Mouse (Mus musculus): ENCODE results near the gene Gpatch4. TPM values are rescaled to one million over a fixed set of nuclear protein-coding genes. Genes with fewer than 3 reads are reported as not detected.

The Gpatch4 gene
- 22.9 and 25.2 TPM in 2 replicates for polyA plus RNA-seq (2014; fragmentation: Nextera tagmentation; extraction: Ambion mirVana)

DNA sequence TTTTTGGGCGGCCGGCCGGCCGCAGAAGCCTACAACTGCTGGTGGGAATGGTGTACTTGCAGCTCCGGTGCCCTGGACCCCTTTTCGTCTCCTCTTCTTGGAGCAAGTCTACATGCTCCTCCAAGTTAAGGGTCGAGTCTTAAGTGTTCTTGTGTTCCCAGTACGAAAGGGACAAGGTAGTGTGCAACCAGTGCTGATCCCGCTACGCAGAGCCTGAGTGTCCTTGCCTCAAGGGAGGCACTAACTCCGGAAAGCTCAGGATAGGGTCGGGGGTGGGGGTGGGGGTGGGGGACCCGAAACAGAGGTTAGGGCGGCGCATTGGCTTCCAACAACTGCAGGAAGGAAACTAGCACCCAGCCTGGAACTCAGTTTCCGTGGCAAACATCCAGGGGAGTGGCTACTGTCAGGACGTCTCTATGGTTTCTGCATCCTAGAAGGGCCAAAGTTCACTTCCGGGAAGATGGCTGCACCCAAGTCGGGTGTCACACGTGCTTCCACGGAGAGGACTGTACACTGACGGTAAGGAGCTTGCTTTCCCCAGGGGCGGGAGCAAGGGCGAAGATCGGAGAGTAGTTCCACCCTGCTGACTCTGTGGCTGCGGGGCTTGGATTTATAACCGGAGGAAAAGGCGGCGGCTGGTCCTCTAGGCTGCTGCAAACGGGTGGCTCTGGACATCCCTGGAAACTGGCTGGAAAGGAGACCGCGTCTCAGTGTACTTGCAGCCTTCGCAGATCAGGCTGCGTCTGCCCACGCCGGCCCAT is at the start of gene Gpatch4:
Gpatch4 (plus strand) TSS at position 448 of the 761 bp plus-strand sequence.
- Histone ChIP-seq H3K9ac (ENCODE audit: low read length) (peak within 1 kb of the TSS; percentile 63), H3K27ac (ENCODE audit: low read depth, low read length) (no peak within 1 kb of the TSS), H3K36me3 (ENCODE audit: control insufficient read depth, insufficient read depth, low read length) (no peaks in the 10 kb centered on the region), H3K9me3 (replicated peaks; ENCODE audit: control insufficient read depth, low read length) (no peaks in the 10 kb centered on the region), H3K4me2 (ENCODE audit: low read length) (peak within 1 kb of the TSS; percentile 81), H3K4me1 (ENCODE audit: control insufficient read depth, insufficient read depth, low read length) (0 out of 2 replicates have a peak, but pooled peaks cover 5% of the 10 kb centered on the region), H3K4me3 (ENCODE audit: low read depth, low read length) (peak within 1 kb of the TSS; percentile 58), H3K27me3 (replicated peaks; ENCODE audit: control insufficient read depth, insufficient read depth, low read length) (0 out of 2 replicates have a peak, but pooled peaks cover 5% of the 10 kb centered on the region)
- WGBS: 9% methylated on average over 36 of the region's 36 CpGs
- peak; percentile 99 for DNase-seq (ENCODE audit: low spot score)
- ATAC-seq: peak; percentile 97

DNA sequence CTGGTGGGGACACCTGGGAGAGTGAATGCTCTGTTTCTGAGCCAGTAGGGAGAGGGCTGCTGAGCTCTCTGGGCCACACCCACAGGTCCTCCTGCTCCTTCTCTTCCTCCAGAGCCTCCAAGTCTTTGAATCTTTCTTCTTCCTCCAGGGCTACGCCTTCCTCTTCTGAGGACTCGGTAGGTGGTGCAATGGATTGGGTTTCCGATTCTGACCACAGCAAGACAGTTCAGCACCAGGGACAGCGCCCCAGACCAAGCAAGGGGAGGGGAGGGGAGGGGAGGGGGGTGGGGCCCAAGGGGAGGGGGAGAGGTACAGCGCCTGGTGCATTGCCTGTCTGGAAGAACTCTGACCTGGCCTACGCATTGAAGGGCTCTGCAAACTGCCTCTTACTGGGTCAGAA is 49.5 kb upstream of the Gpatch4 start:
- H3K27ac ChIP-seq (ENCODE audit: low read depth, low read length): no peak overlapping the region
- H3K9me3 ChIP-seq (replicated peaks; ENCODE audit: control insufficient read depth, low read length): no peaks in the 10 kb centered on the region
- H3K4me2 ChIP-seq (ENCODE audit: low read length): no peak overlapping the region
- no peaks in the 10 kb centered on the region for H3K36me3 ChIP-seq (ENCODE audit: control insufficient read depth, insufficient read depth, low read length)
- no peak for ATAC-seq
- DNase-seq (ENCODE audit: low spot score): no peak
- H3K9ac ChIP-seq (ENCODE audit: low read length): no peak overlapping the region
- H3K4me3 ChIP-seq (ENCODE audit: low read depth, low read length): no peak overlapping the region
- peaks cover 47% of the 10 kb centered on the region for H3K27me3 ChIP-seq (replicated peaks; ENCODE audit: control insufficient read depth, insufficient read depth, low read length)
- H3K4me1 ChIP-seq (ENCODE audit: control insufficient read depth, insufficient read depth, low read length): peaks cover 8% of the 10 kb centered on the region
- WGBS: 5% methylated on average over 5 of the region's 6 CpGs

DNA sequence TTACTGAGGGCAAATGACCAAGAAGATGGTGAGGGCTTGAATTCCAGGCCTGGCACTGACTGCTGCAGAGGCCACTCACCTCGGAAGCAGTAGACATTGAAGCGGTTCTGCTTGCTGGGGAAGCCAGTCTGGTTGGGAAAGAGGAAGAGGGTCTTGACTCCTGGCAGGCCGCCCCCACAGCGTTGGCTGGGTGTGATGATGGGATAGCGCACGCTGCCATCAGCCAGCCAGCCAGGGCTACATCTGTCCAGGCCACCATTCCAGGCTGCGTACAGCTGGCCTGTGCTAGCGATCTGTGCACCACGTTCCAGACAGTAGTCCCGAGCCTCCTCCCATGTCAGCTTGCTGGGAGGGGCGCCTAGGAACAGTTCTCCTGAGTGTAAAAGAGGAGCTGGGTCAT is 47.6 kb upstream of the Gpatch4 start:
- ATAC-seq: no peak
- Histone ChIP-seq H3K27me3 (replicated peaks; ENCODE audit: control insufficient read depth, insufficient read depth, low read length) (peaks cover 66% of the 10 kb centered on the region), H3K36me3 (ENCODE audit: control insufficient read depth, insufficient read depth, low read length) (no peaks in the 10 kb centered on the region), H3K9me3 (replicated peaks; ENCODE audit: control insufficient read depth, low read length) (no peaks in the 10 kb centered on the region), H3K4me3 (ENCODE audit: low read depth, low read length) (no peak overlapping the region), H3K27ac (ENCODE audit: low read depth, low read length) (no peak overlapping the region), H3K4me1 (ENCODE audit: control insufficient read depth, insufficient read depth, low read length) (peaks cover 18% of the 10 kb centered on the region), H3K9ac (ENCODE audit: low read length) (no peak overlapping the region), H3K4me2 (ENCODE audit: low read length) (no peak overlapping the region)
- no peak for DNase-seq (ENCODE audit: low spot score)
- WGBS: 27% methylated on average over 11 of the region's 11 CpGs

DNA sequence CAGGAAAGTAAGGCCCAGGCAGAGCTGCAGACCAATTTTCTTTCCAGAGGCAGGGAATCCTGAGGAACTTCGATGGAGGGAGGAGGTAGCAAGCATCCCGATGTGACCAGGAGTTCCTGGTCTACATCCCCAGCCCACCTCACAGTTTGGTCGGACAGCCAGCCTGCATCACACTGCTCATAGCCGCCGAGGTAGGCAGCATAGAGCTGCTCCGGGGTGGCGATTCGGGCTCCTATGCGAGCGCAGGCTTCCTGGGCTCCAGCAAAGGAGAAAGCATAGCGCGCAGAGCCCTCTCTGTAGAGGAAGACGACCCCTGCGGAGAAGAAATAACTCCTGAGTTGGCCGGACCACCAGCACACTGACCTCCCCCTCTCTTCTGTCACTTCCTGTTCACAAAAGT is 46.5 kb upstream of the Gpatch4 start:
- no peak overlapping the region for H3K9ac ChIP-seq (ENCODE audit: low read length)
- H3K36me3 ChIP-seq (ENCODE audit: control insufficient read depth, insufficient read depth, low read length): no peaks in the 10 kb centered on the region
- H3K4me1 ChIP-seq (ENCODE audit: control insufficient read depth, insufficient read depth, low read length): peaks cover 21% of the 10 kb centered on the region
- H3K4me3 ChIP-seq (ENCODE audit: low read depth, low read length): no peak overlapping the region
- H3K27me3 ChIP-seq (replicated peaks; ENCODE audit: control insufficient read depth, insufficient read depth, low read length): peaks cover 76% of the 10 kb centered on the region
- H3K9me3 ChIP-seq (replicated peaks; ENCODE audit: control insufficient read depth, low read length): no peaks in the 10 kb centered on the region
- no peak overlapping the region for H3K27ac ChIP-seq (ENCODE audit: low read depth, low read length)
- DNase-seq (ENCODE audit: low spot score): no peak
- WGBS: 2% methylated on average over 15 of the region's 15 CpGs
- ATAC-seq: no peak
- H3K4me2 ChIP-seq (ENCODE audit: low read length): peak overlapping the region; percentile 59

DNA sequence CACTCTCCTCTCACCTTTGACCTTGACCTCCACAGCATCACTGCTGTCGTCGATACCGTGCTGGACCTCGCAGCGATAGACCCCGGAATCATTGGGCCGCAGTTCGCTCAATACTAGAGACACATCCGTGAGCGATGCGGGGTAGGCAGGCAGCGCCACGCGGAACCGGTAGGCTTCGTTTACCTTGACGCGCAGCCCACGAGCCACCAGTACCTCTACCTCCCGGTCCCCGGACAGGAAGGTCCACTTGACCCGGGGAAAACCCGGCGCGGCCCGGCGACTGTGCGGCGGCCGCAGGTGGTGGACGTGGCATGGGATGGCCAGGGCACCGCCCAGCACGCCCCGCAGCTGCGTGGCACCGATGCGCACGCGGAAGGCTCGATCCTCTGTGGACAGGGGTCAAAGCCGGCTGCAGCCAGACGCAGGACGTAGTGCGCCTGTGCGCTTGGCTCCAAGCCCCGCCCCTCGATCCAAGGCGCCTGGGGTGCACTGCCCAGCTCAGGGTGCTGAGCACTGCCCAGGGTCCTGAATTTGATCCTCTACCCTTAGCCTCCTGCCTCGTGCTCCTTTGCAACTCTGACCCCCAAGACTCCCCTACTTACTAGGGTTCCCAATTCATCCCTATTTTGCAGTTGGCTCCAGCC is 45.8 kb upstream of the Gpatch4 start:
- Histone ChIP-seq H3K27ac (ENCODE audit: low read depth, low read length) (no peak overlapping the region), H3K36me3 (ENCODE audit: control insufficient read depth, insufficient read depth, low read length) (no peaks in the 10 kb centered on the region), H3K4me3 (ENCODE audit: low read depth, low read length) (peak overlapping the region; percentile 30), H3K9ac (ENCODE audit: low read length) (peak overlapping the region; percentile 46), H3K4me2 (ENCODE audit: low read length) (peak overlapping the region; percentile 59), H3K27me3 (replicated peaks; ENCODE audit: control insufficient read depth, insufficient read depth, low read length) (peaks cover 83% of the 10 kb centered on the region), H3K9me3 (replicated peaks; ENCODE audit: control insufficient read depth, low read length) (no peaks in the 10 kb centered on the region), H3K4me1 (ENCODE audit: control insufficient read depth, insufficient read depth, low read length) (peaks cover 21% of the 10 kb centered on the region)
- under 1% methylated on average over 48 of the region's 49 CpGs for WGBS
- DNase-seq (ENCODE audit: low spot score): no peak
- no peak for ATAC-seq

DNA sequence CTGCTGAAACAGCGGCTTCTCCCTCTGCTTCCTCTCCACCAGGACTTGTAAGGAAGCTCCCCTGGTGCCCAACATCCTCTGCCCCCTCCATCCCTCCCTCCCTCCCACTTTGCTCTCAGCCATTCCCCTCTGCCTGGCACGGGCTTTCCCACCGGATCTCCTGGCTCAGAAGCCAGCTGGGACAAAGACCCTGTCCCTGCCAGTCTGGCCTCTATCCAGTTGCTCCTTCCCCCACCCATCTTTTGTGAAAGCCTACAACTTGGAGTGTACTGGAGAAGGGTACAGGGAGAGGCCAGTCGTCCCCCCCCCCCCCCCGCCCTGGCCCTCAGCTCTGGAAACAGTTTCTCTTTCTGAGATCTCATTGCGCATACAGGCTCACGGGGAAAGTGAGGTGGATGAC is 44.2 kb upstream of the Gpatch4 start:
- Histone ChIP-seq H3K9me3 (replicated peaks; ENCODE audit: control insufficient read depth, low read length) (no peaks in the 10 kb centered on the region), H3K4me1 (ENCODE audit: control insufficient read depth, insufficient read depth, low read length) (peaks cover 21% of the 10 kb centered on the region), H3K36me3 (ENCODE audit: control insufficient read depth, insufficient read depth, low read length) (no peaks in the 10 kb centered on the region), H3K27me3 (replicated peaks; ENCODE audit: control insufficient read depth, insufficient read depth, low read length) (peaks cover 91% of the 10 kb centered on the region), H3K4me2 (ENCODE audit: low read length) (peak overlapping the region; percentile 83), H3K4me3 (ENCODE audit: low read depth, low read length) (peak overlapping the region; percentile 44), H3K9ac (ENCODE audit: low read length) (peak overlapping the region; percentile 64; the same call in 1 of the 2 replicates), H3K27ac (ENCODE audit: low read depth, low read length) (no peak overlapping the region)
- WGBS: under 1% methylated on average over 6 of the region's 7 CpGs
- peak; percentile 75 for DNase-seq (ENCODE audit: low spot score)
- peak; percentile 32; the same call in 1 of the 2 replicates for ATAC-seq

DNA sequence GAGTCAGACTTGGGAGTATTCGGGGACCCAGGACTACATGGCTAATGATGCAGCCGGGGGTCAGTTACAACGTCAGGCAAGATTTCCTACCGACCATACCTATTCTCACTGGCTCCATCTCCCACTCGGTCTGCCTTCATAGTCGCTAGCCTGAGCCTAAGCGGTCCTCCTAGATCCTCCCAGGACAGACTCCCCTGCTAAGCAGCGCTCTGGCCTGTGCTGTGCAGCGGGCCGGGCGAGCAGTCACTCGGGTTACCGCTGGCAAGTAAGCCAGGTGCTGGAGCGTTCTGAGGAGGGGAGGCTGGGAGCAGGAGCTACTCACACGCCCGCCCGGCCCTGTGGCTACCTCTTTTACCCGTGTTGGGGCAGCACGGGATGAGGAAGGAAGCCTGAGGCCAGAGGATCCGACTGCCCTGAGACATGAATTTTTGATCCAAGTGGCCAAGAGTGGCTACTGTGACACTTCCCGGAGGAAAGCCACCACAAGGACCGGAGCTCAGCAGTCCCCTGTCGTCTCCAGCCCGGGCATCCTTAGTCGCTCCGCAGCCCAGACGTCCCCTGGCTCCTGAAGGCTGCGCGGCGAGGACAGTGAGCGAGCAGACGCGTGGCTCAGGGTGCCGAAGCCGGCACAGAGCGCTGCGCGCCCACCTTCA is 43.5 kb upstream of the Gpatch4 start:
- no peak for DNase-seq (ENCODE audit: low spot score)
- peaks cover 21% of the 10 kb centered on the region for H3K4me1 ChIP-seq (ENCODE audit: control insufficient read depth, insufficient read depth, low read length)

DNA sequence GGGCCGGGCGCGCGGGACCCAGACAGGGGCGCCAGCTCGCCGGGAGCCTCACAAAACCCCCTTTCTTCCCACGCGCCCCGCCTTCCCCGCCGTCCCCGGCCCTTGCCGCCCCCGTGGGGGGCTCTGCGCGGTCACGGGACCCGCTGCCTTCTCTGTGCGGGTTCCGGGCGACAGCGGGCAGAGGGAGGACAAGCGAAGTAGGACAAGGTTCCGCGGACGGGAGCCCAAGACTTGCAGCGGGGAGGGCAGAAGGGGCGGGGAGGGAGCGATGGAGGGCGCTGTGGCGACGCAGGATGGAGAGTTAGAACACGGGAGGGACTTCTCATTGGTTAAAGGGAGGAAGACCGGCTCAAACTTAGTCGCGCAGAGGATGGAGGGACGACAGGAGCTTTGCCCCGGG is 42.7 kb upstream of the Gpatch4 start, which contains the start of gene Bcan:
Bcan (minus strand) TSS at position 50 of the 400 bp plus-strand sequence.
- Histone ChIP-seq H3K27ac (ENCODE audit: low read depth, low read length) (0 out of 2 replicates have a peak within 1 kb of the TSS, but pooled peaks have one; percentile 9), H3K9me3 (replicated peaks; ENCODE audit: control insufficient read depth, low read length) (no peaks in the 10 kb centered on the region), H3K4me1 (ENCODE audit: control insufficient read depth, insufficient read depth, low read length) (peaks cover 21% of the 10 kb centered on the region), H3K9ac (ENCODE audit: low read length) (peak within 1 kb of the TSS; percentile 64), H3K27me3 (replicated peaks; ENCODE audit: control insufficient read depth, insufficient read depth, low read length) (peaks cover 77% of the 10 kb centered on the region), H3K4me2 (ENCODE audit: low read length) (peak within 1 kb of the TSS; percentile 83), H3K36me3 (ENCODE audit: control insufficient read depth, insufficient read depth, low read length) (no peaks in the 10 kb centered on the region), H3K4me3 (ENCODE audit: low read depth, low read length) (peak within 1 kb of the TSS; percentile 44)
- ATAC-seq (no peak), DNase-seq (ENCODE audit: low spot score) (peak; percentile 50)
- under 1% methylated on average over 30 of the region's 39 CpGs for WGBS

More for the DNA sequence above, 43.5 kb upstream of the Gpatch4 start:
- H3K4me3 ChIP-seq (ENCODE audit: low read depth, low read length): peak overlapping the region; percentile 44
- H3K9ac ChIP-seq (ENCODE audit: low read length): peak overlapping the region; percentile 64
- WGBS: under 1% methylated on average over 35 of the region's 38 CpGs
- ATAC-seq: 0 out of 2 replicates have a peak, but pooled peaks have one; percentile 18
- H3K36me3 ChIP-seq (ENCODE audit: control insufficient read depth, insufficient read depth, low read length): no peaks in the 10 kb centered on the region
- 0 out of 2 replicates have a peak overlapping the region, but pooled peaks have one; percentile 9 for H3K27ac ChIP-seq (ENCODE audit: low read depth, low read length)
- no peaks in the 10 kb centered on the region for H3K9me3 ChIP-seq (replicated peaks; ENCODE audit: control insufficient read depth, low read length)
- peak overlapping the region; percentile 83 for H3K4me2 ChIP-seq (ENCODE audit: low read length)
- peaks cover 84% of the 10 kb centered on the region for H3K27me3 ChIP-seq (replicated peaks; ENCODE audit: control insufficient read depth, insufficient read depth, low read length)

Measured in forebrain, embryonic 14.5 days (tissue).